Mouse (Mus musculus) neural tube, embryonic 10.5 days (tissue): Measurements from ENCODE around the gene Ear14.
"Not testable (repeated sequence)": the region's sequence is repeated elsewhere in the genome, so short reads cannot be mapped to it uniquely, and the experiment has no call there.

Experiments
- DNase-seq: peaks from one replicate; pipeline ENCODE4 v3.0.0-alpha.2; 2017; ENCODE audit warnings: low spot score; ENCODE audit errors: extremely low spot score

Gene Ear14

DNA sequence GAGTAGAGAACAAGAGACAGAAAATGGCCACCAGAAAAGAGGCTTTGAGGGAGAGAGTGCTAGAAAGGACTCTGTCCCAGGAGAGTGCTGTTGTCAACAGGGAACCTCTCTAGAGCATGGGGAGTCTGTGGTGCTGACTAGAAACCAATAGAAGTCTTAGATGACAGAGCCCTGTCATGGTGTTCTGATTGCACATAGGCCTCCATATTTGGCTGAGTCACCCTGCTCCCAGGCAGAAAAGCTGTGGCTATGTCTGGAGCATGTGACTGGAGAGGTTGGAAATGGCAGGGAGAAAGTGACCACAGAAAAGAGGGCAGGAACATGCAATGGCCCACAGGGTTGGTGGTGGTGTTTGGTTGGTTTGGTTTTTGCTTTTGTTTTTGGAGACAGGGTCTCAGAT is 49.0 kb downstream of the Ear14 start:
- not testable (repeated sequence) for DNase-seq

DNA sequence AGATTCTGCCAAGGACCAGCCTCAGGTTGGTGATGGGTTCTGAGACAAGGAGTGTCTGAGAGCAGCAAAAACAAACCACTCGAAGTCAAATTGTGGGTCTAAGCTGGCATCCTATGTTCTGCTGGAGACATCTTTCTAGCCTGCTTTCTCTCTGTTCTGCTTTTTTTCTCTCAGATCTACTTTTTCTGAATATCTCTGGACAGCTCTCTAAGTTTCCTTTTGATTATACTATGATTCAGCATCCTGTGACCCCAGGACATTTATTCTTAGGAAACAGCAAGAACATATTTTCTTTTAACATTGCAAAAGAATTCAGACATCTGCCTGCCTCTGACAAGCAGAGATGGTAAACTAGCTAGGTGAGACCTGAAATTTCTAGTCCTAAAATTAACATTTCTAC is 50.4 kb downstream of the Ear14 start:
- DNase-seq, result no peak
